Mouse (Mus musculus) urinary bladder, postnatal 10 days (tissue): Measurements from ENCODE around the gene Mbnl1.

Experiments used
- DNase-seq: peaks from one replicate; pipeline ENCODE4 v3.0.0; 2022; ENCODE audit warnings: low spot score

Gene Mbnl1

DNA sequence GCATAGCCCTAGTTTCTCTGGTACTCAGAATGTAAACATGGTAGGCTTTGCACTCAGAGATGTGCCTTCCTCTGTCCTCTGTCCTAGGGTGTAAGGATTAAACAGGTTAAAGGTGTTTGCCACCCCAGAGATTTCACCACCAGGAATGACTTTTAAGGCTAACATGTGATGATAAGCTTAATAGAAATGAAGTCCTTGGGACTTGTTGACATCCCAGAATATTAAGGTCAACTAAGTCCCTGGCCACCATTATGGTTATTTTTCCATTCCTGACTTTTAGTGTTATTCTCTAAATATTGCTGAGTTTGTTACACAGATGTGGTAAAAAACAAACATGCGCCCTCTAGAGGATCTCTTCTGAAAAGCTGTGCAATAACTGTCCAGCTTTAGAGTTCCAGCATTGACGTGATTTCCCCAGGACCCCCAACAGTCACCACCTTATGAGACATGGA lies 136.3 kb downstream of the Mbnl1 start:
- no peak for DNase-seq

DNA sequence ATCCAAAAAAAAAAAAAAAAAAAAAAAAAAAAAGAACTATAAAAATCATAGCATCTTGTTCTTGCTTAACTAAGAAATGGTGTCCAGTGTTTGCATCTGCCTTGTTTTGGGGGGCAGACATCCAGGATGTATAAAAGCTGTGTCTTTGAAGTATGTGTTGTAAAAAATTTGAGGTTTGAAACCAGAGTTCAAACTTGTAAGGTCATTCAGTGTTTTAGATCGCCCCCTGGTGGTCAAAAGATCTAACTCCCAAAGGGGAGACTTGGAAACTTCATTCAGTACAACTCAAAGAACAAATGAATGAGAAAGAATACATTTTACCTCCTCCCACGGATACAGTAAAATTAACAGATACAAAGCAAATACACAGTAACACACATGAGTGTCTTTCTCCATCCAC lies 139.2 kb downstream of the Mbnl1 start:
- DNase-seq, result no peak

DNA sequence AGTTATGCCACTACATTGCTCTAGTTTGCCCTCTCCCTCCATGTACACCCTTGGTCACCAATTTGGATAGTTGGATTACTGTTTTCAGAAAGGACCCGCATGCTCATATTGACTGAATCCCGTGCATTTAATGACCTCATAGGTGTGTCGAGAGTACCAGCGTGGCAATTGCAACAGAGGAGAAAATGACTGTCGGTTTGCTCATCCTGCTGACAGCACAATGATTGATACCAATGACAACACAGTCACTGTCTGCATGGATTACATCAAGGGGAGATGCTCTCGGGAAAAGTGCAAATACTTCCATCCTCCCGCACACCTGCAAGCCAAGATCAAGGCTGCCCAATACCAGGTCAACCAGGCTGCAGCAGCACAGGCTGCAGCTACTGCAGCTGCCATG lies 140.5 kb downstream of the Mbnl1 start:
- no peak for DNase-seq

DNA sequence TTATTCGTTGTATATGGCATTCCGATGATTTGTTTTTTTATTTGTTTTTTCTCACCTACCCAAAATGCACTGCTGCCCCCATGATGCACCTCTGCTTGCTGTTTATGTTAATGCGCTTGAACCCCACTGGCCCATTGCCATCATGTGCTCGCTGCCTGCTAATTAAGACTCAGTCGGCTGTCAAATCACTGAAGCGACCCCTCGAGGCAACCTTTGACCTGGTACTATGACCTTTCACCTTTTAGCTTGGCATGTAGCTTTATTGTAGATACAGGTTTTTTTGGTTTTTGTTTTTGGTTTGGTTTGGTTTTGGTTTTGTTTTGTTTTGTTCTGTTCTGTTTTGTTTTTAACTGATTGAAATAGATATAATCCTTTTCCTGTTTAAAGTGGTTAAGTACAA lies 141.9 kb downstream of the Mbnl1 start:
- no peak for DNase-seq

DNA sequence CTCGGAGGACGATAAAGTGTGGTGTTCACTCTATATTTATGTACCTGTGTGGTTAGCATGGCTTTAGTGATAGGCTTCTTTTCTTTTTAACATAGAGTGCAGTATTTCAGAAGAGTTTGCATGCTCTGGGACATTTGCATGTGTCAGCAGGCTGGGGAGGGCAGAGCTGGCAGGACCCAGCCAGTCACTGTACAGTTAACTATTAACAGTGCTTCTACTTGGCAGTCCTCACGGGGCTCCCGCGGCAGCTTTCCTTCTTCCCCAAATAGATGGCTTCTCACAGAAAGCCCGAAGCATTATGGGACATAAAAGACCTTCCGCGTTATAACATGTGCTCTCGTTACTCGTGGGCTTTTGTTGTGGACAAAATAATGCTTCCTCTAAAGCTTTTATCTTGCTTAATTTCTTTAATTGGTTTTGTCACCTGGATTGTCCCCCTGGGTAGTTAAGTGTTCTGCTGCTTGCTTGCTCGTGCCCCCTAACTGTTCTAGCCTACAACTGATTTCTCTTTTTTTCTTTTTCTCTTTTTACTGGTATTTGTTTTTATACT lies 142.5 kb downstream of the Mbnl1 start:
- DNase-seq, result no peak

DNA sequence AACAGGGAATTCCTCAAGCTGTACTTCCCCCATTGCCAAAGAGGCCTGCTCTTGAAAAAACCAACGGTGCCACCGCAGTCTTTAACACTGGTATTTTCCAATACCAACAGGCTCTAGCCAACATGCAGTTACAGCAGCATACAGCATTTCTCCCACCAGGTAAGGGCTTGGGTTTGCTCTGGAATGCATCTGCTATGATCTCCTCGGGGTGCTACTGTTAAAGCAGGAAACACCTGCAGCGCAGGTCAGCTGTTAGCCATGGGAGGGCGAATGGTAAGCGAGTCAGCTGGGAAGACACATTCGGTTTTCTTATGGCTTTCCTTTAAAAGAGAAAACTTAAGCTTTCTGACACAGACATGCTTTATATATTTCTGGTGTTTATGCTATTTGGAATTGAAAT lies 143.0 kb downstream of the Mbnl1 start:
- DNase-seq, result no peak

DNA sequence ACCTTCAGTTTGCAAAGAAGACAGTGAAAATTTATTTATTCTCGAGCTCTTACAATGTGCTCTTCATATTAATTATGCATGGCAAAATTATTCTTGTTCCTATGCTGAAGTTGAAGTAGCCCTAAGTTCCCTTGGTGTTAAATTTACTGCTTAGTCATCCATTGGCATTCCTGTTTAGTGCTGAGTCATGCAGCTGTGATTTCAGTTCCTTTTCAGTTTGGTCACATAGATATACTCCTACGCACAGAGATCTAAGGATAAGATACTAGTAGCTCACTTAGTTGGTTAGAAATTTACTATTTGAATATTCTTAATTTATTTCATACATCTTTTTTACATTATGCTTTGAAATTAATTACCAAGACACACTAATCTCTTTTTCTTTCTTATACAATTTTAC lies 143.5 kb downstream of the Mbnl1 start:
- no peak for DNase-seq

DNA sequence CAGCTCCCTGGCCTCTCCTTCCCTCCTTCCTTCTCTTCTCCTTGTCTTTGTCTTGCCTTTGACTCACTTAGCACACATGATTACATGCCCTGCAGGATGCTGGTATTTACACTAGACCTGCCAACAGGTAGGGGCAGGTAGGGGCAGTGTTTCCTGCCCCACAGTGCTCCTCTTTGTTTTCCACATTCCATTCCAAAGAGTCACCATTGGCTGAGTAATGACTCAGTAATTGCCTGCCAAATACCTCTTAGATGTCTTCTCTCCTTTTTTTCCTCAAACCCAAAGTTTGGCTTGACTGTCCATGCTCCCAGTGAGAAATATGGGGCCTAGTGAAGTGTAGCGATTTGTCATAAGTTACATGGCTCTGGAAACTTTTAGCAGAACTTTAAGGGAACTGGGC lies 145.0 kb downstream of the Mbnl1 start:
- no peak for DNase-seq

DNA sequence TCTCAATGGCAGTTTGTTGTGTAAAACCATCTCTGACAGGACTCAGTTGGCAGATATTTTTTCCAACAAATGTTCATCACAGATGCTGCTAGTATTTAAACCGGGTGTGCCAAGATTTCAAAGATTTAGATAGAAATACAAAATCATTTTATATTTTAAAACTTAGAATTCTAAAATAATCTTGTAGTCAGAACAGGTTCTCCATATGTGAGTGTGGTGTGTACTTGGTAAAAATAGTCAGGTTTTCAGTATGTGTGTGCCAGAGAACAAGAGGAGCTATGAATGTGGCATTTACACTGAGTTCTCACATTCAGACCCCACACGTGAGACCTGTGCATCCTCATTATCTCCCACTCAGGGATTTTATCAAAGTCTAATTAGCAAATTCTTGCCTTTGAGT lies 147.6 kb downstream of the Mbnl1 start:
- DNase-seq, result no peak

DNA sequence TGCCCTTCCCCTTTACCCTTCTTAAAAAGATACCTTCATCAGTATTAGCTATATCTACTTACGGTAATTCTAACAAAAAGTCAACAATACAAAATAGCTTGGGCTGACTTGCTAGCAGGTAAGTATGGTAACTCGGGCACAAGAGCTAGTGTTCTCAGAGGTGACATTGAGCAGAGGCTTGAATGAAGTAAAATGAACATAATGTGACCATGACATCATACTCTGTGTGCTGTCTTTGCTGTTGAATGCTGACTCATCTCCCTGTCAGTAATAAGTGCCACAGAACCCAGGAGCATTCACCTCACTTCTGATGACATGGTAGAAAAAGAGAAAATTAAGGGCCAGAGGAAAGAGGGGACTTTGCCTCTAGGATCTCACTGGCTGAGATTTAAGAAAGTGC lies 158.6 kb downstream of the Mbnl1 start:
- DNase-seq, result no peak

DNA sequence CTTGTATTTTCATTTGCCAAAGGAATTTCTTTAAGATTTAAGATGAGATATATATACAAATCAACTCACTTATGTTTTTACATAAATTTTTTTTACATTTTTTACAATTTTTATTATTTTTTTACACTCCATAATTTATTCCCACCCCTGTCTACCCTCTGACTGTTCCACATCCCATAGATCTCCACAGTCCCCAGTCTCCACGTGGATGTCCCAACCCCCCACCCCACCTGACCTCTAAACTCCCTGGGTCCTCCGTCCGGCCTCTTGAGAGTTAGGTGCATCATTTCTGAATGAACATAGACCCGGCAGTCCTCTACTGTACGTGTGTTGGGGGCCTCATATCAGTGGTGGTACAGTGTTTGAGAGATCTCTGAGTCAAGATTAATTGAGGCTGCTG lies 159.1 kb downstream of the Mbnl1 start:
- DNase-seq, result no peak

DNA sequence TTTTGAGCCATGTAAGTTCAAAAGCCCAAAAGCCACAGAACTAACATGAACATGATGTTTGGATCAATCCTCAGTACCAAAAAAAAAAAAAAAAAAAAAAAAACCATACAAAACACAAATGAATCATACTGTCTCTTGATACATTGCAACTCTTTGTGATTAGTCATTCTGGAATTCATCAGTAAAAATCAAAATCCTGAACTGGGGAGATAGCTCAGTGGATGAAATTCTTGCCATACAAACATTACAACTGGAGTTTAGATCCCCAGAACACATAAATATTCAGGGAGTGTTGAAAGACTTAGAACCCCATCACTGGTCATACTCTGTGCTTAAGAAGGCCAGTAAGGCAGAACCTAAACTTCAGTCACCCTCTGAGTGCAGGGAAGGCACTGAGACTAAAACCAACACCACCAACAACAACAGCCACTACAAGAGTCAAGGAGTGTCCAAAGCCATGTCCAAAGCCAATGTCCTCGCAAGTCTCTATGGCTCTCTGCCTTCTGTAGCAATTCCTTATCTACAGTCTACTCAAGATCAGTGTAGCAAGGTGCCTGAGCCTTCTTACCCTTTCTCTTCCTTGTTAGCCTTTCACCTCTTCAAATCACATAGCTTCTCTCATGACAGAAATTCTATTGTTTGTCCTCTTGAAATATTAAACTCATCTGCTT lies 160.3 kb downstream of the Mbnl1 start:
- no peak for DNase-seq

DNA sequence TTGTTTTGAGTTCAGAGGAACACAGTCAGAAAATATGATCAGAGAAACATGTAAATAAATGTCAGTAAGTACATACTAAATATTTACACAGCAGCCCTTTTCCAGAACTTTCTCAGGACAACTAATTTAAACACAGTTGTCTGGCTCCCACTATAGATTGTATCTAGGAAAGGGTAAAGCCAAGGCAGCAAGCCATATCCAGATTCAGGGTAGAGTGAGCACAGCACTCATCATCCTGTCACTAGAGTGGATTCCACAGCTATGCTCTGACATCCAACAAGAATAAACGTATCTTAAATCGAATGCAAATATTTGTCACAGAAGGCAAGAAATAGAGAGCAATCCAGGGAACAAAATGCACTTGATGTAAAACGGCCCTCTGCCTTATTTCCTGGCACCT lies 165.9 kb downstream of the Mbnl1 start:
- no peak for DNase-seq

DNA sequence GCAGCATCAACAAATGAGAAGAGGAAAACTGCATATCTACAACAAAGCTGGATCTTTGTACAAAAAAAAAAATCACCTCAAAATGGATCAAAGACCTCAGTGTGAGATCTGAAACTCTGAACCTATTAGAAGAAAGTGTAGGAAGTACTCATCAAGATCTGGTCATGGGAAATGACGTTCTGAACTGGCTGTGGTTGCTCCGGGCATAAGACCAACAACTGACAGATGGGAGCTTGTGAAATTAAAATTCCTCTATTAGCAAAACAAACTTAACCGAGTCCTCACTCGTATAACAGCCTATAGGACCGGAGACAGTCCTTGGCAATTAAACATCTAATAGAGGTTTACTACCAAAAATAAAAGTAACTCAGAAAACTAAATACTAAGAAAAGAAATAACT lies 166.5 kb downstream of the Mbnl1 start:
- no peak for DNase-seq

DNA sequence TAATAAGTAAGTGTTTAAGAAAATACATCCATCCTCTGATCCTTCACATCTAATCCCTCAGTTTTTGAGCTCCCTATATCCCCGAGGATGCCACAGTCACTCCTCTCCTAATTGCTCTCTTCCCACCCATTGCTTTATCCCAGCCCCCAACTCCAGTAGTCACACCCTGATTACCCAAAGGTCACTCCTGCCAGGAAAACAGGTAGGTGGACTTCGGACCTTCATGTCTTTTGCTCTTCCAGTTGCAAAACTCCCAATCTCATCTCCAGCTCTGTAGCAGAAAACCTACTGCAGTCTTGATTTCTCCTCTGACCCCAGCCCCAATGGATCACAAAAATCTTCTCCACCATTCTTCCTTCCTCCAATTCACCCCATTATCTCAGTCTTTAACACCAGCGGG lies 169.6 kb downstream of the Mbnl1 start:
- no peak for DNase-seq

DNA sequence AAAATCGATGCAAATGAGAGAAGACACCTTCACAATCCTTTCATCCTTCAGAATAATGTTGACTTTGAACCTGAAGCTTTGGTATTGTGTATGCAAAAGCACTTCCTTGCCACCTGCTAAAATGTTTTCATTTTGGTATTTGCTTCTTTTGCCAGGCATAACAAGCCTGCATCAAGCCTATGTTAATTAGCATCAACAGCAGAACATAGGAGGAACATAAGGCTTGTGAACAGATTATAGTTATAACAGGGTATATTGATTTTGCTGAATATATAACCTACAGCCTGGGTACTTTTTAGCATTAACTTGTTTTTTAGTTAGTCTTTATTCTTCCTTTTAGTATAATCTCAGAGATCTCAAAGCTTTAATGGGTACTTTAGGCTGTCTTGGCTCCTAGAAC lies 172.9 kb downstream of the Mbnl1 start:
- no peak for DNase-seq

DNA sequence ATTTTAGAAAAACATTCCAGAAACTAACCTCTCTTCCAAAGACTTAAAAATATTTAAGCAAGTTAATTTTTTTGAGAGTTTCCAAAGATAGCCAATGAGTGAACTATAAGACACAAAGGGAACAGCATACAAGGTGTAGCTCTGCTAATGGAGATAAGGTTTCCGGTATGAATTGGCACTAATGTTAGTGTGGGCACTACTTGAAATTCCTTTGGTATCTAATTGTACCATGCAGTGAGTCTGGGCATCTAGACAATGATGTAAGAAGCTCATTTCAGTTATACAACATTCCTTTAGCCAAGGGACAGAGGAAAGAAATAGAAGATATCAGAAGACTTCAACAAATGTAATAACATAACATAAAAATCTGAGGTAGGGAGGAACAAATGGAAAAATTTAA lies 175.7 kb downstream of the Mbnl1 start:
- DNase-seq, result no peak

DNA sequence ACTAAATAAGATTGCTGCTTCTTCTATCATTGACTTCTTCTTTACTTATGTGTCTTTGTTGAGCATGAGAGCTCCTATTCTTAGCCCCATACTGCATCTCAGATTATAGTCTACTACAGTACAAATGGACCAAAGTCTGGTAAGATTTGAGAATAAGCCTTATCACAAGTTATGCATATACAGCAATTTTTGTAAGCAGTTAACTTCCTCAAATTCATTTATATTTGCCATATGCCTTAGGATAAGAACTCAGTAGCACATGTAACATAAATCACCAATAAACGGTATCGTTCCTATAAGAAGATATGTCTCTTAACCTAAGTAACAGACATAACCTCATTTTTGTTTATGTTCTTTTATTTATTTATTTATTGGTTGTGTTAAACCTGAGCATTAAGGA lies 188.1 kb downstream of the Mbnl1 start:
- DNase-seq, result no peak
